Mouse (Mus musculus) NIH3T3 (cell line): ENCODE data around the gene Tmprss7.

Experiments used
- DNase-seq: peaks from one replicate; pipeline ENCODE4 v3.0.0-alpha.2; 2012; ENCODE audit warnings: low read depth

Gene Tmprss7

GRCm38 (mm10) chr16:45685295-45685694 lies 8.2 kb downstream of the Tmprss7 start:
- no peak for DNase-seq

- peak; percentile 73 for DNase-seq
Measured at GRCm38 (mm10) chr16:45684815-45685214, 8.6 kb downstream of the Tmprss7 start.

DNA sequence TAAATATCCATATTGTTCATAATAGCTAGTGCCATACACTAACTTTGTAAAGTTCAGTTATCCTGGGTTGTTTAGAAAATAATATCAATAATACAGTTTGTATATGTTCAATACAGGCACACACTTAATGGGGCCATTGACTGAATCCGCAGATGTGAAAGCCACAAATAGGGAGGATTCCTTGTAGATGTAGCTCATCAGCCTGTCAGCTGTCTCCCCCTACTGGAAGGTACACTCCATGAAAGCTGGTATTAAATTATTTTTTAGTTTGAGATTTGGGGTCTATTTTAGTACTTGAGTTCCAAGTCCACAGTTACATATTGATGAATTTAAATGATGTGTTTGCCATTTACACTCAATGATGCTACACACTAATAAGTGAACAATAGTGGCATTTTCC lies 17.0 kb downstream of the Tmprss7 start:
- peak; percentile 50 for DNase-seq

GRCm38 (mm10) chr16:45670005-45670404 lies 23.5 kb downstream of the Tmprss7 start:
- DNase-seq: no peak

DNA sequence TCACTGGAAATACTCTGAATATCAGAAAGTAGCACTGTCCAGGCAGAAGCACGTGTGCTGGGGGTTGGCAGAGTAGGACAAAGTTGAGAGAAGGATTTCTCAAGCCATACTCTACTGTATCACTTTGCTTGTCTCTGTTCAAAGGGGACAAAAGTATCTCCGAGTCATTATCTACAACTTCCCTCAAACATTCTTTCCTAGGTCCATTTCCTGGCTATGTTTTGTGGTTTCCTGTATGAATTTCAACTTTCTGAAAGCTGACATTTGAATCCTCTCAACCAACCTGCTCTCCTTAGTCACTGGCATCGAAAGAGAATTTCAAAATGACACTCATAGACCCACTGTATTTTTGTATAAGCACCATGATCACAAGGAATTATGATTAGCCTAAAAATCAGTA lies 25.3 kb downstream of the Tmprss7 start:
- DNase-seq: no peak

DNA sequence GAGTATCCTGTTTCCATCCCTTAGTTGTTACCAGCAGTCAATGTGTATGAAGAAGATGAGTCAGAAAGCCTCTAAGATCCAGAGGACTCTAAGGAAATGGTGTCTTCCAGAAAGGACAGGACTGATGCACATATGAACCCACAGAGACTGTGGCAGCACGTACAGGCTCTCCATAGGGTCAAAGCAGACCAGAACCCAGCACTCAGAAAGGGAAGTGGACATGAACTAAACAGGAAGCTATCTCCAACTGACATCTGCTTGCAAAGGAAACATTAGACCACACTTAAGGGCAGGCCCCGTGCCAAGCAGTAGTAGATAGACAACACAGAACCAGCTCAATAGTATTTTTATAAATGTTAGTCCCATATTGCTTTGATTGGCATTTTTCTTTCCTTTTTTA lies 27.3 kb downstream of the Tmprss7 start:
- no peak for DNase-seq

GRCm38 (mm10) chr16:45662381-45662780 lies 31.1 kb downstream of the Tmprss7 start:
- DNase-seq: no peak

DNA sequence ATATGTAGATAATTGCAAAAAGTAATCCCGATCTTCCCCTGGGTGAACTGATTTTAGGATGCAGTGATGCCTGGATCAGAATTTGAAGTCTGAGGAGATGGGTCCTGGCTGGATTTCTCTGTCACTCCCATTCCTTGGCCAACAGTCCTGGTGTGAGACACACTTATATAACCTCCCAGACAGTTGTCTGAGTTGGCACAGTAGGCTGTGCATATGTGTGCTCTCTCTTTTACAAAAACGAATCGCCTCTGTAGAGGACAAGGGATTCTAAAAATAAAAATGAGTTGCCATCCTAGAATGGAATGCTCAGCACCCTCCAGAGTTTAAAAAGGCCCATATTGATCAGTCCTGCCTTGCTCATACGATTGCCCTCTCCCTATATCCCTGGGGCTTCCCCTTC lies 33.9 kb downstream of the Tmprss7 start:
- DNase-seq: no peak

- no peak for DNase-seq
Measured at GRCm38 (mm10) chr16:45658248-45658647, 35.2 kb downstream of the Tmprss7 start.

DNA sequence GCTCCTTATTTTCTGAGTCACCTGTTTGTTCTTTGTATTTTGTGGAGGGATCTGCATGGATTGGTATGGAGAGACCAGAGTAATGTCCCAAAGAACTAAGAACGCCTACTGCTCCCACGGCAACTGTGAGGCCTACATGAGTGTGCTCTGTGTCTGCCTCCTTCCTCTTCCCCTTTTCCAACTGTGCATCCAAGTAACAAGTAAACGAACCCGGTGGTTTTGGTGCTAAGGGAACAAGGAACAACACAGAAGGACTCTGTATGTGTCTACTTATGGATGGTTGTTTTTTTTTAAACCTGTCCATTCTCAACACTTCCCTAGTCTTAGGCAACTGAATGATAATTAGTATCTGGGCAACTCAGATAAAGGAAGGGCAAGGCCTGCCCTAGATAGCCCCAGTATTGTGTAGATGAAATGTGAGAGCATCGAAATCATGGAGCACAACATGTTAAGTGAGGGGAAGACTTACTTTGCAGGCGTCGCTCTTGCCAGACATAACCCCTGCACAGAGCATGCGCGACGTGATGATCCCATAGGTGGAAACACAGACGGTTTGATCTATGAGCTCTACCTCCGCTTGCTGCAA lies 35.8 kb downstream of the Tmprss7 start:
- no peak for DNase-seq

- no peak for DNase-seq
Measured at GRCm38 (mm10) chr16:45654465-45654864, 39.0 kb downstream of the Tmprss7 start.

- no peak for DNase-seq
Measured at GRCm38 (mm10) chr16:45653934-45654332, 39.5 kb downstream of the Tmprss7 start, which contains the start of gene BC016579. Gene BC016579, minus strand, starts transcription at chr16:45654068.

- no peak for DNase-seq
Measured at GRCm38 (mm10) chr16:45653009-45653933, 40.2 kb downstream of the Tmprss7 start.

DNA sequence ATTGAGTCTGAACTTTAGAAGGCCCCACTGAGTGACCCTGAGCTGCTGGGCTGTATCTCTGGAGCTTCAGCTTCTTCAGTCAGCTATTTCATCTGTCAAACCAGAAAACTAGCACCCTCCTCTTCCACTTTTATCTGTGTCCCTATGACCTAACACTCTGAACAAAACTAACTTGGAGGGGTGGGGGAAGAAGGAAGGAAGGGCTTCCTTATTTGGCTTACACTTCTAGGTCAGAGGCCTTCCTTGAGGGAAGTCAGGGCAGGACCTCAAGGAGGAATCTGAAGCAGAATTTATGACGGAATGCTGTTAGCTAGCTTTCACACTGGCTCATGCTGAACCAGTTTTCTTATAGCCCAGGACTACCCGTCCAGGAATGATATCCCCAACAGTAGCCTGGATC lies 42.0 kb downstream of the Tmprss7 start:
- DNase-seq: no peak

DNA sequence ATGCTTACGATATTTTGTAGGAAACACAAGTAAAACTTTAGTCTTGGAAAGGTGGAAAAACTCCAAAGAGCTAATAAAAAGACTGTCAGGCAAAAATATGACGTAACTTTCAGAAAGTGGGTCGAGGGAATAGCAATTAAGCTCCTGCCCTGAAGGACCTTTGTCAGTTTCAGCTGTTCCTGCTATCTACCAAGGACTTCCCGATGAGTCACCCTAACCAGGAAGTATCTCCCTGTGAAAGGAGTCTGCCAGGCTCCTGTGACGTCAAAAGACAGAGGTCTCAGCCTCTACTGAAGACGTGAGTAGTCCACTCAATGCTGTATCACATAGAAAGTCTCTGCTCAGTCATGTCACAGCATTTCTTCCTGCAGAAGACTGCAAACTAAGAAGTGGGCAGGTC lies 49.1 kb downstream of the Tmprss7 start:
- DNase-seq: no peak

DNA sequence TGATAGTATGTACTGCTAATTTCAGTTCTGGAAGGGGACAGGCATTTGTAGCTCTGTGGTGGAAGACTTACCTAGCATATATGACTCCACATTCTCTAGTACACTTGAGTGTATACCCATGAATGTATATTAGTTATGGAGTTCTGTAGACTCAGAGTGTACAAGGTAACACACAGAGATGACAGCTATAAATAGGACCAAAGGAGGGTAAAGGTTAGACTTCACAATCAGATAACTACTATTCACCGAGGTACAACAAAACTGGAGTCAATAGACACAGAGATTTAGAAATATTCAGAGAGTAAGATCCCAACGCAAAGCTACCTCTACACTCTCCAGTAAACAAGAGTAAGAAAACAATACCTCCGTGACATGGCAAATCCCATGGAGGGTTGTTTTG lies 49.5 kb downstream of the Tmprss7 start:
- no peak for DNase-seq

GRCm38 (mm10) chr16:45641301-45641700 lies 52.2 kb downstream of the Tmprss7 start:
- DNase-seq: no peak

DNA sequence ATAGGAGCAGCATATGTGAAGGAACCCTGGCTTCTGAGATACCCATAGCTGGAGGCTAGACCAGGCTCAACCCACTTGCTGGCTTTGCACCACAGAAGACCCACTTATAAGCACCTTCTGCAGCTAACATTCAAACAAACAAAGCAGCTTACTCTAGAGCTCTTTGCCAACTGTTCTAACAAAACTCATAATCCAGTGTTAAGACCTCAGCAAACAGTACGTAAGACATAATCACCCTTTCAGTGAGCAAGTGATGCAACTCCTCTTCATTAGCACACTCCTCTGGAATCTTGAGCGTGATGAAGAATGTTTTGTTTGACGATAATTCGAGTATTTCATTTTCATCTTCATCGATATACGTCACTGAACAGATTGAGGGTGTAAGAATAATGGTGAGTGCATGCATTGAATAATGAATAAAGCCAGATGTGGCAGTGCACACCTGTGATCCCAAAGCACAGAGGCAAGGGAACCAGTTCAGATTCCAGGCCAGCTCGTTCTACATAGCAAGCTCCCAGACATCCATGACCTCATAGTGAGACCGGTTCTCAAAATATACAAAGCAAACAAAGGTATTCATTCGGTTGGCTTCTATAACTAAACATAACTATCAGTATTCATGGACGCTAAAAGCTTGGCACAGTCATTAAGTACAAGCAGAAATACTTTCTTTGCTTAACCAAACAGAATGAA lies 53.2 kb downstream of the Tmprss7 start:
- DNase-seq: no peak

- DNase-seq: no peak
Measured at GRCm38 (mm10) chr16:45635826-45636225, 57.6 kb downstream of the Tmprss7 start.

DNA sequence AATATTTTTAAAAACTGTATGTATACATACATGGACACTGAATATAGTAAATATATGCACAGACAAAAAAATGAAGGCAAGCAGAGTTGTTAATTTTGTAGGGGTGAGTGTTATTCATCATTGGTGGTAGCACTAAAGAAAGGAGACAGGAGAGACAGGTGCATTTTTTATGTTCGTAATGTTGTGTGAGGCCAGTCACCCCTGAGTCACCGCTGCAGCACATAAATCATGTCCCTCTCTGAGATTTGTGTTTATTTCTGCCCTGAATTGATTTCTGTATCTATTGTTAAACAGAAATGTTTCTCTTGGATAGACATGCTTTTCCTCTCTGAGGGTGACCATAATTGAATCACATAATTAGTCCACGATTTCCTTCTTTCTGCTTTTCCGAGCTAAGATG lies 61.0 kb downstream of the Tmprss7 start:
- no peak for DNase-seq

- DNase-seq: peak; percentile 75
Measured at GRCm38 (mm10) chr16:45630347-45630960, 63.0 kb downstream of the Tmprss7 start.

DNA sequence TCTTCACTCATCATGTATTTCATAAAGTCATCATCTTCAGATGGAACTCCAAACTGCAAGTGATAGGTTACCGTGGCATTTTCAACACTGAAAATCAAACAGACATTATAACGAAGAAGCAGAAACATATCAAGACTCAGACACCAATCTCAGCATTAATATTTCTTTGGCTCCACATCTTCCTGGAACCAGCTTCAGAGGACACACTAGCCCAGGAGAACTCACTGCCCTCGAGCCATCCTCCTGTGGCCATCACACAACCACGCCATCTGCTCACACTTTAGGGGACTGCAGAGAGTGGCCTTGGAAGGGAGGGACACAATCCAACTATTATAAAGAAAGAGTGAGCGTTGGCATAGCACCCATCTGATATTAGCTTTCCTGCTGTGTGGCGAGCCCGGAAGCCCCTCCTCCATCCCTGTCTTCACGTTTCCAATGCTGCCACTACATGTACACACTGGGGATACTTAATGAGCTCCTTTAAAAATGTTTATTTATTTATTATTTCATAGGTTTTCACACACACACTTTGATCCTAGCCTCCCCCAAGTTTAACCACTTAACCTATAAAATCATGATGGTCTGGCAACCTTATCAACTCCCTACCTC lies 63.9 kb downstream of the Tmprss7 start:
- no peak for DNase-seq
